7 mouse cellular contexts compared by ENCODE assay signal in the genomic region with DNA sequence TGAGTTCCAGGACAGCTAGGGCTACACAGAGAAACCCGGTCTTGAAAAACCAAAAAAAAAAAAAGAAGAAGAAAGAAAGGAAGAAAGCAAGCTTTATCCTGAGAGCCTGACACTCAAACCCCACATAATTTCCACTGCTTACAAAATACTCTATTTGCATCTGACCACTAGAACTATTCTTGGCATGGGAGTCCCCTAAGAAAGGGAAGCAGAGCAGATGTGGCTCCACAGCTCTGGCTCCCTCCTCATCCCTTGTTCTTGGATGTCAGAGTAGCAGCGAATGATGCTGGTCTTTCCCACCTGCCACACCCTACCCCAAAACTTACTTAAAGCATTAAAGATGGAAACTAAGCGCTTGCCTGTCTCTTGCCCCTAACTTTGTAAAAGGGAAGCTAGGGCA. TPM values are rescaled to one million over a fixed set of nuclear protein-coding genes. Genes with fewer than 3 reads are reported as not detected.
DNase-seq lines count a peak whose midpoint lies in the region; ATAC-seq and TF ChIP-seq lines count a peak whose summit lies in the region.

No protein-coding gene starts in this region.

- peak; percentile 44 for DNase-seq in 416B (ENCODE audit: low read depth)
- DNase-seq in lung, postnatal 36 days: peak; percentile 39
- DNase-seq in frontal cortex, postnatal 14 days (ENCODE audit: low spot score in 2 of 2): no peak
- no peak for DNase-seq in adrenal gland, postnatal 36 days
- DNase-seq in spleen, postnatal 14 days (ENCODE audit: low spot score in 2 of 2): no peak

- no peak for TF ChIP-seq EP300 in ES-Bruce4 (IDR thresholded peaks at IDR 0.05; ENCODE audit: insufficient read depth, low read depth, low read length)

- no peak overlapping the region for H3K4me3 ChIP-seq in ES-Bruce4 (ENCODE audit: low read depth, low read length)
- H3K4me3 ChIP-seq in heart, embryonic 15.5 days: peak overlapping the region; percentile 75

- no peak for TF ChIP-seq CTCF in ES-Bruce4 (IDR thresholded peaks at IDR 0.05; ENCODE audit: low read depth, low read length)

- peak overlapping the region; percentile 90; the same call in 1 of the 2 replicates for H3K9ac ChIP-seq in ES-Bruce4 (ENCODE audit: low read depth, poor library complexity, severe bottlenecking)
- H3K9ac ChIP-seq in heart, embryonic 15.5 days: no peak overlapping the region

- no peak for TF ChIP-seq POLR2A in ES-Bruce4 (IDR thresholded peaks at IDR 0.05; ENCODE audit: insufficient read depth, low read length)

- H3K9me3 ChIP-seq in ES-Bruce4 (replicated peaks; ENCODE audit: control insufficient read depth, insufficient read depth, low read length, poor library complexity, severe bottlenecking): no peaks in the 10 kb centered on the region
- H3K9me3 ChIP-seq in heart, embryonic 15.5 days (replicated peaks): no peaks in the 10 kb centered on the region

- H3K27me3 ChIP-seq in ES-Bruce4 (ENCODE audit: control insufficient read depth, insufficient read depth, low read length, poor library complexity, severe bottlenecking): no peaks in the 10 kb centered on the region
- no peaks in the 10 kb centered on the region for H3K27me3 ChIP-seq in heart, embryonic 15.5 days

- H3K36me3 ChIP-seq in ES-Bruce4 (ENCODE audit: control insufficient read depth, insufficient read depth, low read length, poor library complexity, severe bottlenecking): no peaks in the 10 kb centered on the region
- no peaks in the 10 kb centered on the region for H3K36me3 ChIP-seq in heart, embryonic 15.5 days

- no peak overlapping the region for H3K27ac ChIP-seq in ES-Bruce4 (ENCODE audit: insufficient read depth, low read length)
- no peak overlapping the region for H3K27ac ChIP-seq in heart, embryonic 15.5 days

- H3K4me1 ChIP-seq in ES-Bruce4 (ENCODE audit: control insufficient read depth, insufficient read depth, low read length): peaks cover 5% of the 10 kb centered on the region
- H3K4me1 ChIP-seq in heart, embryonic 15.5 days (replicated peaks): peaks cover 54% of the 10 kb centered on the region

- WGBS in heart, embryonic 15.5 days: 85% methylated on average over 3 of the region's 3 CpGs

- peak overlapping the region; percentile 81 for H3K4me2 ChIP-seq in heart, embryonic 15.5 days

- no peak for ATAC-seq in heart, embryonic 15.5 days (replicated peaks; ENCODE audit: insufficient number of reproducible peaks, insufficient read depth, low FRiP score, low read depth)

RNA-seq across cellular contexts. Expression of a gene that starts 16.6 kb away (rescaled TPM):
- polyA plus RNA-seq in ES-Bruce4 (2011; ENCODE audit: insufficient read depth, insufficient read length, low read depth, missing spikeins): 22.8 and 25.5 TPM in 2 replicates
- polyA plus RNA-seq in heart, embryonic 15.5 days (2015; fragmentation: Nextera tagmentation; extraction: Ambion mirVana): 0.20 TPM in 1 of 2 replicates, not detected in the other
- under 1 TPM; 0.16 to 0.66 TPM for total RNA-seq in adrenal gland, postnatal 36 days (2021)

RNA-seq across cellular contexts. Expression of a gene that starts 17.2 kb away (rescaled TPM):
- 18.5 and 19.5 TPM in 2 replicates for polyA plus RNA-seq in ES-Bruce4 (2011; ENCODE audit: insufficient read depth, insufficient read length, low read depth, missing spikeins)
- 16.6 and 20.5 TPM in 2 replicates for polyA plus RNA-seq in heart, embryonic 15.5 days (2015; fragmentation: Nextera tagmentation; extraction: Ambion mirVana)
- total RNA-seq in adrenal gland, postnatal 36 days (2021): 10 to 100 TPM; 23.8 to 25.3 TPM

Comparison
In these comparisons a context has a peak if more than half of its experiments do, and no peak if none do; other contexts are left out.
1. DNase-seq: peak in 416B (single experiment) and lung, postnatal 36 days (single experiment); none in frontal cortex, postnatal 14 days (0 of 2), adrenal gland, postnatal 36 days (0 of 2) and spleen, postnatal 14 days (0 of 2).
2. RNA of a gene that starts 16.6 kb away (polyA plus RNA-seq): 22.8 to 25.5 TPM in ES-Bruce4; 0.20 TPM in heart, embryonic 15.5 days; every median in the first group is over 10 times any median in the second.